Mouse (Mus musculus) layer of hippocampus, postnatal 14 days (tissue): ENCODE measurements around the gene Prdm4. TPM values are rescaled to one million over a fixed set of nuclear protein-coding genes. Genes with fewer than 3 reads are reported as not detected.
A peak's percentile ranks its signal among the peaks of the same experiment; 100 is the strongest.

Experiments used
- DNase-seq, 2 experiments: peaks; one replicate each; pipeline ENCODE4 v3.0.0; 2021 to 2022; ENCODE audit warnings: low spot score in 2 of 2, mixed read lengths in 1 of 2
- long read RNA-seq, 2 experiments: library from polyadenylated mRNA; stranded (forward); transcript quantifications; one replicate each; pipeline ENCODE4 v2.0.0; 2021
- total RNA-seq, 2 experiments: library from RNA; stranded (reverse); gene quantifications; 2 replicates each; pipeline ENCODE4 v1.2.3; 2021

Prdm4 gene
- 10 to 100 TPM; 28.6 to 29.1 TPM for total RNA-seq
- long read RNA-seq, experiment 1, transcript Prdm4-201 (12 exons, 3,877 nt): major isoform, 10 of 24 reads
- long read RNA-seq, experiment 1, partial matches to known transcripts: 3 of 24 reads
- long read RNA-seq, experiment 1, other reads (novel, unspliced or antisense): 11 of 24 reads
- long read RNA-seq, experiment 2, transcript Prdm4-201 (12 exons, 3,877 nt): major isoform, 14 of 24 reads
- long read RNA-seq, experiment 2, partial matches to known transcripts: 2 of 24 reads
- long read RNA-seq, experiment 2, other reads (novel, unspliced or antisense): 6 of 24 reads

DNA sequence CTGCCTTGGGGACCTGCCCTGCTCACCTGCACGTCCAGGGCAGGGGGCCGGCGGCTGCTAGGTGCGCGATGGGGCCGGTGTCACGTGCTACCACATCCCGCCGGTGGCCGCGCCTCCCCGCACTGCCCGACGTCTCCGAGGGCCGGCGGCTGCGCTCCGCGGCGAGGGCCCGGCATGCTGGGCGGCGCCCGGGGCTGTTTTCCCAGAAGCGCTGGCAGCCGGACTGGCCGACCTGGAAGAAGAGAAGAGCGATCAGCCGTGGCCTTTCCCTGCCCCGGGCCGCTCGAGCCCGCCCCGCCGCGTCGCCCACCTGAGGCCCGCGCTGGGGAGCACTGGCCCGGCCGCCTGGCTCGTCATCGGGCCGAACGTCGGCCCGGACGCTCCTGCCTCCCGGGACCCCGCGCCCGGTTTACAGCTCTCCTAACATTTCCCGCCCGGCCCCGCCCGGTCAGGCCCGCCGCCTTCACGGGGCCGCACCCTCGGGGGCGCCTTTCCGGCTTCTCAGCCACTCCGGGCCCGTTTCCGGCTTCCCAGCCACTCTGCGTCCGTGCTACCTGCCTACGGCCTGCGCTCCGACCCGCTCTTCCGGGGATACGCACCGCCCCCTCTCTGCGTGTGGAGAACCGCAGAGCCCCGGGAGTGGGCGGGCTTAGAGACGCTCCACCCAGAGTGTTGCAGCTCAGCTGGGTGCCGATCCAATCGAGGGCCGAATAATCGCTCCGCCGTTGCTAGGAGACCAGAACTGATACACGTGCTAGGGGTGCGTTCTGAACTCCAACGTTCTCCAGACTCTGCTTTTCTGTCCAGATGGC, at the start of gene Prdm4:
Prdm4 (minus strand) TSS at position 645 of the 812 bp plus-strand sequence.
- peak; percentile 90 to 97 for DNase-seq

DNA sequence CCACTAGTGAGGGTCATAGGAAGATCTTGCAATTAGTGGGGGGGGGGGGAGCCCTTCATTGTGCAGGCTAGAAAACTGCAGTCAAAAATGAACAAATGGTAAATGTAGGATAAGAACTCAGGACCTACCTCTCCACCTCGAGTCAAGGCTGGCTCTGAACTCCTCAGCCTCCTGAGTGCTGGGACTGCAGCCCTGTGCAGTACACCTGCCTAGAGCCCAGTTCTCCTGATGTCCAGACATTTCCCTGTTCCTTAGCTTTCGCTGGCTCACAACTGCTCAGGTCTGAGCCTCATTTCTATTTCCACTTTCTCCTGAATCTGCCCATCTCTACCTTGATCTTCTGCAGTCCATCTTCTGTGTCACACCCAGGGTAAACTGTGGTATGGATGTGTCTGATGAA, 49.5 kb upstream of the Prdm4 start:
- no peak for DNase-seq

DNA sequence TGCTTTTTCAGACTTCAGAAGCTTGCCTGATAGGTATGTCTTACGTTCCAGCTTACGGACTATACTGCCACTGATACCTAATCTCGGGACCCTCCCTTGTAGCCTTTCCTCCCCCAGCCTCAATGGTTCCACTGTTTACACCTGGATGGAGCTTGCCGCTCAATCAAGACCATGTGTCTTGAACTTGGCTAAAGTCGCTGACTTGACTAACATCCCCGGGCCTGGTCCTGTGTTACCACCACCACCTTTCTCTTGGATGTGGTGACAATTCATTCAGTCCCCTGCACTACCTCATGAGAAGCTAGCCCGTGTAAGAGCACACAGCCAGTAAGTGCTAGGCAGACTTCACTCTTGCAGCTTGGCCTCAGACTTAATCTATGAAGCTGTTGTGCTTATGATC, 47.4 kb upstream of the Prdm4 start:
- DNase-seq: no peak

DNA sequence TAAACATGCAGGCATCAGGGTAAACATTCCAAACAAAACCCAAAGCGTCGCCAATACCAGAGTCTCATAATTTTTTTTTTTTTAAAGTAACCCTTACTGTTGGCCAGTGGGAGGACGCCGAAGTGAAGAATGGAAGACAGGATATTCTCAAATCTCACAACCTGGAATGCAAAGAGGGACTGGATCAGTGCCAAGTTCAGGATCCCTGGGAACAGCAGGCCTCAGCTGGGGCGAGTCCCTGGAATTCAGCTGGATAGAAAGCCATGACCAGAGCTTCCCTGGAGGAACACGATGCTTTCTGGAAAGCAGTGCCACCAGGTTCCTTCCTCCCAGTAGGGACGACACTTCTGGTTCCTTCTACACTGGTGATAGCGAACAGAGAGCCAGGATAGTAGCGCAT, 46.0 kb upstream of the Prdm4 start:
- no peak for DNase-seq

DNA sequence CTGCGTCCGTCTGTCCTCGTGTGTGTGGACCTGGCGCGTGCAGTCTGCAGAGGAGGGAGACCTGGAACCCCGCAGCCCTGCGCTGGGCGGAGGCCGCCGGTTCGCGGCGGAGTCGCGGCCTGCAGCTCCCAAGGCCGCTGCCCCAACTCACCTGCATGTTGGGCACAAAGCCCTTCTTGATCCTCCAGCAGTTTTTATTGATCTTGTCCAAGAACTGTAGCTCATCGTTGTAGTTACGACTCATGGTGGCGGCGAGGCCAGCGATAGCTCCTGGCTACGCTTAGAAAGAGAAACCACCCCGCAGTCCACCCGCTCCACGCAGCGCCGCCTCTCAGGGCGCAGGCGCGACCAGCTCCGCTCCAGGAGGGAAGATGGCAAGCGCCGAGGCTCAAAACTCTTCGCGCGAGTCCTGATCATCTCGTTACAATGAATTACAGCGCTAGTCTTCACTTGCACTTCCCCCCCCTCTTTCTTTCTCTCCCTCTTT, 40.6 kb upstream of the Prdm4 start, which contains the start of gene Rtcb:
Rtcb (minus strand) TSS at position 360 of the 487 bp plus-strand sequence.
- peak; percentile 96 to 98 for DNase-seq

DNA sequence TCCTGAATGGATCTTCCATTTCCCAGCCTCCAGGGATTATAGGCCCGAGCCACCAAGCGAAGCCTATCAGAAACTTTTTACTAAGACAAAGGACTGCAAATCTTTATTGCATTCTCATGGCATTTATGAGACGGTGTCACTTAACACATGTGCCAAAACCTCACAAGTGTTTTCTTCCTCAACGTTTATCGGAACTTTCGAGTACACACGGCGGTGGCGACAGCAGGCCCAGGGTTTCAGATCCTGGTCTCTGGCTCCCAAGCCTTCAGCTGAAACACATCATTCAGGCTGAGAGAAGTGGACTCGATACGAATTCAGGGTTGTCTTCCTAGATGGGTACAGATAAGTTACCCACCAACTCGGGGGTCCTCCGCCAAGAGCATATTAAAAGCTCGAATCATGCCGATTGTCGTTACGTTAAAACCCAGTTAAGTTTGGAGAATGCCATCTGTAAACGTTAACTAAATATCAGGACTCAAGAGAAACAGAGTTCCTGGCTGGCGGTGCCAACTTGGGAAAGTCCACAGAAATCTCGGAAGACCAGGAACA, 40.0 kb upstream of the Prdm4 start:
- no peak for DNase-seq

DNA sequence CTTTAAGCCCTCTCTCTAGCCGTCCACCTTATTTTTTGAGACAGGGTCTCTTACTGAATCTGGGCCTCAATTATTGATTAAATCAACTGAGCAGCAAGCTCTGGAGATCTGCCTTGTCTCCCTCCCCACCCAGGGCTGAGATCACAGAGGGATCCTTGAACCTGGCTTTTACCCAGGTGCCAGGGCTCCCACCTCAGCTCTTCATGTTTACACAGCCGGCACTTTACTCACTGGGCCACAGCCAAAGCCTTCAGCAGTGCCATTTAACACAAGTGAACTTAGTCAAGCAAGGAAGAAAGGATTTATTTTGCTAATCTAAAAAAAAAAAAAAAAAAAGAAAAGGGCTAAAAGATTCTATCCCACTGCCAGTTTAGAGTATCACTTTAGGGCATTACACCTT, 37.5 kb upstream of the Prdm4 start:
- no peak for DNase-seq

DNA sequence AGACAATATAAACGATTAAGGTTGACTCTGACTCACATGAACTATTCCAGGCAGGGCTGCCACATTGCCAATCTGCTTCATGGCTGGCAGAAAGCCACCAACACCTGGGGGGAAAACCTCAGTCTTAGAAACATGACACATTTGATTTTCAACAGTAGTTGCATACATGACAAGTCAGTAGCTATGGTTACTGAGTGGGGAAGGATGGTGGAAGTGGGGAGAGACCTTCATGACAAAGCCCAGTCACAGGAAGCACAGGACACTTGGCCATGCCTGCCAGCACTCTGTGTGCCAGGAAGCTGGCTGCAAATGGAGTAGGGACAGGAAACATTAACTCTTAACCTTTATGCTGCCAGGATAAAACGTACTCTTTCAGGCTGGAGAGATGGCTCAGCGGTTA, 36.5 kb upstream of the Prdm4 start:
- no peak for DNase-seq

DNA sequence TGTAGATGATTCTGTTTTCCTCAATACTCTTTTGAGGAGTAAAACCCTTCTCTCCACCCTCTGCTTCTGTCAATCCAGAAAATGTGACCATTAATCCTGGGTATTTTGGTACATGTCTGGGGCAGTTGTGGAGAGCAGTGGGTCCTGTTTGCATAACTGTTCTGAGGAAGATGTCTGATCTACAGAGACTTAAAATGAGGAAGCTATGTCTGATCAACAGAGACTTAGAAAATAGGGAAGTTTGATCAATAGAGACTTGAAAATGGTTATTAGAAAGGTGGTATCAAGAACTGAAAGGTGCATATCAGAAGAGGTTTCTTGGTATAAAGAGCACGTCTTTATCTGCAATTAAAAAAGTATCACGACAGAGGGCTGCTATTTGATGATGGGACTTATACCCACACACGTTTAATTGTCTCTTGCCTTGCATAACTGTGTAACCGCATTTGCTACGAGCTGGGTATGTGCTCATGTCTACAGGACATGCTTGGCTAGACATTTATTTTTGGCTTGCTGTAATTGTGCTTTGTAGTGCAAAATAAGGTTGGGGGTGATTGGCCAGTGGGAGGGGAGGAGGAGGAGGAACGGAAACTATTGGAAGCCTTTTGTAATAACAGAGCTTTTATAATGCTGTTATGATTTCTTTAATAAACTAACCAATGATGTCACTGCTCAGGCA, 35.0 kb upstream of the Prdm4 start:
- no peak for DNase-seq

DNA sequence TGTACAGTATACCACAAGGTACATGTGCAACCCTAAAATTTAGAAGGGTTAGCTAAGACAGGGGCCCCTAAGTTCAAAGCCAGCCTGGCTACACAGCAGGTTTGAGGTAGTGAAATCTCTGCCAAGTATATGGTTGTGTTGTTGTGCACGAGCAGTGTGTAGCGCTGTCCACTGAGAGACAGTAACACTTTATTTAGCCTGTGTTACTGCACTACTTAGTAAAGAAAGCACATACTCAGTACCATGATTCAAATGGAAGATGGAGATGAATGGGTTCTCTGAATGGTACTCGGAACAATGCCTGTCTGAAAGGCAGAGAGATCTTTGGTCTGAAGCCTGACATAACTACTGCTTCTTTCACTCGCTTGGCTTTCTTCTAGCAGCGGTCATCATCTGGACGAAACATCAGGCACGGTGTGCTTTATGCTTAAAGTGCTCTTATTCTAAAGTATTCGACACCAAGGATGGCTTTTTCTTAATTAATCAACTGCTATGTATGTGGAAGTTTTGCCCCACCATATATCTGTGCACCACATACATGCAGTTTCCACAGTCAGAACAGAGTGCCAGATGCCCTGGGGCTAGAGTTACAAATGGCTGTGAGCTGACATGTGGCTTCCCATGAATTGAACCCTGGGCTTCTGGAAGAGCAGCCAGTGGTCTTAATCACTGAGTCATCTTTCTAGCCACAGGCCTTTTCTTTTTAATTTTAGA, 31.7 kb upstream of the Prdm4 start:
- no peak for DNase-seq

DNA sequence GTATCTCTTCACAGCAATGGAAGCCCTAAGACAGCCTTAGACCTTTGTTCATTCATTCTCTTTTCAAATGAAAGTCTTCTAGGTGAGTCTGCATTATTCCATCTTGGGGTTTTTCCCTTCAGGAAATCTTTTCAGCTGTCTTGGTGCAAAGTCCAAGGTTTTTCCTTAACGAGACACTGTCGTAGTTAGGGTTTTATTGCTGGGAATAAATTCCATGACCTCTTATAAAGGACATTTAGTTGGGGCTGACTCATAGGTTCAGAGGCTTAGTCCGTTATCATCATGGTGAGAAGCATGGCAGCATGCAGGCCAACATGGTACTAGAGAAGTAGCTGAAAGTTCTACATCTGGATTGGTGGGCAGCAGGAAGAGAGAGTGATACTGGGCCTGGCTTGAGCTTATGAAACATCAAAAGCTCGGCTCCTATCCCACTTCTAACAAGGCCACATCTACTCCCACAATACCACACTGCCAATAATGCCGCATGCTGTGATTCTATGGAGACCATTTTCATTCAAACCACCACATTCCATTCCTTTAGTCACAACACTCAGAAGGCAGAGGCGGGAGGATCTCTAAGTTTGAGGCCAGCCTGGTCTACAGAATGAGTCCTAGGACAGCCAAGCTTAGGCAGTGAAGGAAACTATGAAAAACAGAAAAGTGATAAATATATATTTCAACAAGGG, 19.5 kb upstream of the Prdm4 start:
- DNase-seq: no peak

DNA sequence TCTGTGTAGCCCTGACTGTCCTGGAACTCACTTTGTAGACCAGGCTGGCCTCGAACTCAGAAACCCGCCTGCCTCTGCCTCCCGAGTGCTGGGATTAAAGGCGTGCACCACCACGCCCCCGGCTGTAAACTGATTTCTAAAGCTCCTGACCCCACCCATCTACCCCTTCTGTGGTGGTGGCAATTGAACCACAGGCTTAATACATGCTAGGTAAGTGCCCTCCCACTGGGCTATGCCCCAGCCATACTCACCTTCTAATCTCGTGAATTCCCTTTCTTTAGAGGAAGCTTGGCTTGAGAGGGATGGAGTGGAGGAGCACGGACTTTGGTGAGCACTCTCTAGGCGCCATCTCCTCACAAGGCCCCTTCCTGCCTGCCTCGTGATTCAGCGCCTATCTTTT, 13.0 kb upstream of the Prdm4 start:
- no peak for DNase-seq

DNA sequence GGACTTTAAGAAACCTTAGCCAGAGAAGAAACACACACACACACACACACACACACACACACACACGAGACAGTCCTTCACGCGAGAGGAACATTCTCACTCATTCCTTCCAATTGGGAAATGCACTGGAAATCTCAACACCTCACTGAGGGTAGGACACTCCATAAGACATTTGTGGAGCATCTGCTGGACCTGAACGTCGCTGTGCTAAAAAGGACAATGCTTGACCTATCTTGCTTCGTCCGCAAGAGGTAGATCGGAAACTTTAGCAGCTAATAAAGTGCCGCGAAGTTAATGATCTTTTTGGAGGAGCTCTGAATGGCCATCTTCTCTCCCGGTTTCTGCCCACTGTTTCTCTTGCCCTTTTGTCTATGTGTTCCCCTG, 12.3 kb upstream of the Prdm4 start:
- DNase-seq: no peak

DNA sequence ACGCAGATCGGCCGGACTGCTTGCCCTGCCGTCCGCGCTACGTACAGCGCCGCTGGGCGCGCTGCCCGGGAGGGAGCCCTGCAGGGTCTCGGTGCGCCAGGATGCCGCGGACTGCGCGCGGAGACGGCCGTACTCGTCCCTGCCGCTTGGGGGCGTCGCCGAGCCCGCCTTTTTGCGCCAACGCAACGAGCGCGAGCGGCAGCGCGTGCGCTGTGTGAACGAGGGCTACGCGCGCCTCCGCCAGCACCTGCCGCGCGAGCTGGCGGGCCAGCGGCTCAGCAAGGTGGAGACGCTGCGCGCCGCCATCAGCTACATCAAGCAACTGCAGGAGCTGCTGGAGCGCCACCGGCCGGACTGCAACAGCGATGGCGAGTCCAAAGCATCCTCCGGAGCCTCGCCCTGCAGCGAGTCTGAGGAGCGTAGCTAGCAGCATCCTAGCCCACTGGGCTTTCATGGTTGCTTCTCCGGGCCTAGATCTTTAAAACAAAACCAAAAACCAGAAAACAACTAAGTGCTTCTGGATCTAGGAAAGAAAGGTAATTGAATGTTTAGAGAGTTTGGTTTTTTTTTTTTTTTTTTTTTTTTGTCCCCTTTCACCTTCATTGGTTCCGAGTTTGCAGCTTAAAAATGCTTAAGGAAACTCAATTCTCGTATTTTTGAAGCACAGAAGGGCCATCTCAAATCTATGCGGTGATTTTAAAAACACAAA, 11.7 kb upstream of the Prdm4 start:
- peak; percentile 66 to 73 for DNase-seq

DNA sequence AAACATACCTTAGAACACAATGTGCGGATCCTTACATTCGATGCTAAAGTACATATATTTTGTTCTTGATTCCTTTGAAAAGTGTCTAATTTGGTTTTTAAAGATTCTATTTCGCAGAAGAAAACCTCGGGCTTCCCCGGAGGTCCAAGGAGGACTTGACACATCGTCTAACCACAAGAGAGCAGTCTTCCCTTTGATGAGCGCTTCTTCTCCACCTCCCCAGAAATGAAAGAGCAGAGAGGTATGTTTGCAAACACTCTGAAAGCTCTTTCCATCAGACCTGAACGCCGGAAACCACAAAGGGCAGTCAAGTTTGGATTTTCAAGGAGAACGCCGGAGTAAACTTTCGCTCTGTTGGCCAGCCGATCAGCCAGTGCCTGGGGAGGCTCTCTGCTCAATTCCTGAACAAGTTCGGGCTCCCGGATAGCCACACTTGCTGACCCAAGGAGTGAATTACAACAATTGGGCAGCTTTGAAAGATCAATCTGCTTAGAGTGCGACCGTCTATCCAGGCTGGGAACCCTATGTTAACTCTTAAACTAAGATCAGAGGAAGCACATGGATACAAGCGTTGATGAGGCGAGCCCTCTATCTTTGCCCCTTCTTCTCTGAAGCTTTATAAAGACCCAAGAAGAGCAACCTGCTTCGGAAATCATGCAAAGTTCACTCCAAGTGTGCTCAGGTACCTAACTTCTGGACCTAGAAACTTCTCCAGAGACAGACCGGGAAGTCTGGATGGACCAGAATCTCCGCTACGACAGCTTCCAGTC, 10.9 kb upstream of the Prdm4 start, which contains the start of gene Ascl4:
Ascl4 (plus strand) TSS at position 6 of the 770 bp plus-strand sequence.
- no peak for DNase-seq

DNA sequence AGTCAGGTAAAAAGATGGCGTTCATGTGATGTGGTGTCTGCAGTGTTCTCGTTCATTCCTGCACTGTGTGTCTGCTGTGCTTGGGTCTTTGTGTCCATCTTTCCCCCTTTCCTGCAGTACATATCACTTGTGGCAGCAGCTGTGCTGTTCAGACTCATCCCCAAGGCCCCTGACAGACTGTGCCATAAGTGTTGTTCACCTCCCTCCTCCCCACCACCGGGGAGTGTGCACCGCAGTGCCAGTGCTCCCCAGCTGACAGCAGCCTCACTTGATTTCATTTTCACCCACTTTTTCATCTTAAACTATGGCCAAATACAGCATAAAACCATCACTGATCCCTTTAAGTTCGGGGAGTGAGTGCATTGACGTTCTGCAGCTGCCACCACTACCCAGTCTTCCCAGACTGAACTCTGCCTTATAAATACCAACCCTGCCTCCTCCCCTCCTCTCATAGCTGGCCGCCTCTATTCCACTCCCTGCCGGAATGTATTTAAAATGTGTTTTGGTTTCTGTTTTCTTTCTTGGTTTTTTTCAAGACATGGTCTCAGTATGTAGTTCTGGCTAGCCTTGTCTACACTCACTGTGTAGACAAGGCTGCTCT, 37.0 kb downstream of the Prdm4 start:
- no peak for DNase-seq

DNA sequence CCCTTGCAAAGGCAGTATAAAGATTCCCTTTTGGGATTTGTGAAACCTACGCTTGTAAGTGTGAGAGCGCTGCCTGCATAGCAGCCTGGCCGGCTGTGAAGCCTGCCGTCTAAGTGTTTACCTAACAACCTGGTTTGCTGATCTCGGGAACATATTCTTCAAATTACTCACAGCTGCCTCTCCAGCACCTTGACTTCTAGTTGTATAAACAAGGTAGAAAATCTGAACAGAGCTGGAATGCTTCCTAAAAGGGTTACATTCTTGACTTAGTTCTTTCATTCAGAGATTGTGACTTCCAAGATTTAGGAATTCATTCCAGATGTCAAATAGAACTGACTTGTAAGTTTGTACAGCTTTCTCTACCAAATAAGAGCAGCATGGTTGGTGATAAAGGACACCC, 41.1 kb downstream of the Prdm4 start:
- no peak for DNase-seq

DNA sequence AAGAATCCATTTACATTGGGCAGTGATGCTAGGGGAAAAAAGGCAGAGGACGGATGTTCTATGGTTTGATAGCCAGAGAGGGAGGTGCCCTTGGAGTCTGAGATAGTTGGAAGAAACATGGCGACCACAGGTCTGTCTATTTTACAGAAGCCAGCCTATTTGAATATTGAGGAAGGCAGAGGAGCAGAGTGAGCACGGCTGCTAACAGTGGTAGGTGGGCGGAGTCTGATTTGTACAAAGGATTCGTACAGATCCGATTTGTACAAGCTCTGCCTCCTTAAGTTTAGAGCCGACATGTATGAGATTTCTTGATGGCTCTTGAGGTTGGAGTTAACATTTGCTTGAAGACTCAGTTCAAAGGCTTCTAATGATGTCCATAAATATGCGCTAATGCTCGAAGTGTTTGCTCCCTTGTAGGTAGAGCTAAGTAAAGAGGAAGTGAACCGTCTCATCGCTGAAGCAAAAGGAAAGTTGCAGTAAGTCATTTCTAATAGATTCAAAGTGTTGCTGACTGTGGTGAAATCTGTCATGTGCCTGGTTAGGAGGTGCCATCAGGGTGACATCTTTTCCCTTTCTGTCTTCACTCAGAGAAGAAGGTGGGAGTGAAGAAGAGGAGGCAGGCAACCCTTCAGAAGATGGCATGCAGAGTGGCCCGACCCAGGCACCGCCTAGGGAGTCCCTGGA, 42.9 kb downstream of the Prdm4 start:
- DNase-seq: no peak
